Mouse (Mus musculus): ENCODE data around the gene Kif6. TPM values are rescaled to one million over a fixed set of nuclear protein-coding genes. Genes with fewer than 3 reads are reported as not detected.

Gene Kif6
- polyA plus RNA-seq, 1 experiment from 2014 or later = 3.3 TPM

DNA sequence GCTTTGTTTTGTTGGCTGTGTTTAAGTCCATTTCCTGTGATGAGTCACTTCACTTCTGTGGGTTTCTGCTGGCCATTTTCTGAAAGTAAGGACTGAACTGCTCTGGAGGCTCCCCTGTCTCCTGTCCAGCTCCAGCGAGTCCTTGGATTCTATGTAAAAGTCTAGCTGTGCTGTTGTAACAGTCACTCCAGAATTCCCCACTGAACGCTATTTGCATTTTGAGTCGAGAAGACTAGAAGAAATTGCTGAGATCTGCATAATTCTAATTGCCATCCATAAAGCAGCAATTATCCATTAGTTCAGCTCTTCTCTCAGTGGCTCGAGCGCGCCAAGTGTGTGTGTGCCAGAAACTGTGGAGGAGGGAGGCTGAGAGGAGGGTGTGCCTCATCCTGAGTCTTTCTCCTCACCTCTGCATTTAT, 57.0 kb downstream of the Kif6 start:
- no peaks in the 10 kb centered on the region for H3K27me3 ChIP-seq
- peak overlapping the region; percentile 65 for H3K27ac ChIP-seq (replicated peaks)
- 33% methylated on average over 6 of the region's 6 CpGs for WGBS
- peak; percentile 80 for ATAC-seq (ENCODE audit: low read depth)
- no peak overlapping the region for H3K4me2 ChIP-seq
- H3K4me3 ChIP-seq = no peak overlapping the region
- peaks cover 9% of the 10 kb centered on the region for H3K4me1 ChIP-seq (replicated peaks)
- no peaks in the 10 kb centered on the region for H3K36me3 ChIP-seq
- no peaks in the 10 kb centered on the region for H3K9me3 ChIP-seq
- no peak overlapping the region for H3K9ac ChIP-seq

DNA sequence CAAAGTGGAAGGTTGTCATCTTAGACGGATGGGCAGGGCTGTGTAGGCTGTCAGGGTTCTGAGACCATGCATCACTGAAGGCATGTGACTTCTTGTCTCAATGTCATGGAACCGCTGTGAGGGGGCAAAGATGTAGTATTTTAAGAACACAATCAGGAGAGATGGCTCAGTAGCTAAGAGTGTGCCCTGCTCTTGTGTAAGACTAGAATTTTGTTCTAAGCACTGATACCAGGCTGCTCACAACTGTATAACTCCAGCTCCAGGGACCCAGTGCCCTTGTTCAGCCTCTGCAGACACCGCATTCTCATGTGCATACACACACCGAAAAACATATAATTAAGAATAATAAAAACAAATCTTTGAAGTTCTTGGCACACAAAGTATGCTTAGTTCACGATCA, 57.5 kb downstream of the Kif6 start:
- 85% methylated on average over 5 of the region's 5 CpGs for WGBS
- no peaks in the 10 kb centered on the region for H3K9me3 ChIP-seq
- H3K4me2 ChIP-seq = no peak overlapping the region
- peak; percentile 47; the same call in 1 of the 2 replicates for ATAC-seq (ENCODE audit: low read depth)
- H3K27ac ChIP-seq (replicated peaks) = peak overlapping the region; percentile 65
- H3K4me3 ChIP-seq = no peak overlapping the region
- no peaks in the 10 kb centered on the region for H3K27me3 ChIP-seq
- H3K36me3 ChIP-seq = no peaks in the 10 kb centered on the region
- no peak overlapping the region for H3K9ac ChIP-seq
- peaks cover 9% of the 10 kb centered on the region for H3K4me1 ChIP-seq (replicated peaks)

DNA sequence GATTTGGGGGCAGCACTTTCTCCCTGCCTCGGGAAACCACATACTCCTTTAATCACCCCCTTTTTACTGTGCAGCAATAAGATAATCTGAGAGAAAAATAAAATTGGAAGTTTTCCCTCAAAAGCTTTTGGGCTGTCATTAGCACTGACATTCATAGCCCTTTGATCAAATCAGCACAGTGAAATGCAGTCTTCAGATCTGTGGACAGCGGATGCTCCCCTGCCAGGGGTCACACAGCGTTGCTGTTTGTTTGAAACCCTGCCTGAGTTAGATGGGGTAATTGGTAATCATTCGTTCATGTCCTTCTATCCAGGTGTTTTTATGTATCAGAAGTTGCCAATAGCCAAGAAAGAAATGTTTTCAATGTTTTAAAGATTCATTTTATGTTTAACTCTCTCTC, 60.7 kb downstream of the Kif6 start:
- Histone ChIP-seq H3K4me3 (no peak overlapping the region), H3K9ac (no peak overlapping the region), H3K27ac (replicated peaks) (no peak overlapping the region), H3K36me3 (no peaks in the 10 kb centered on the region), H3K9me3 (no peaks in the 10 kb centered on the region), H3K4me1 (replicated peaks) (peaks cover 9% of the 10 kb centered on the region), H3K4me2 (no peak overlapping the region), H3K27me3 (no peaks in the 10 kb centered on the region)
- 80% methylated on average over 4 of the region's 4 CpGs for WGBS
- ATAC-seq (ENCODE audit: low read depth) = no peak

DNA sequence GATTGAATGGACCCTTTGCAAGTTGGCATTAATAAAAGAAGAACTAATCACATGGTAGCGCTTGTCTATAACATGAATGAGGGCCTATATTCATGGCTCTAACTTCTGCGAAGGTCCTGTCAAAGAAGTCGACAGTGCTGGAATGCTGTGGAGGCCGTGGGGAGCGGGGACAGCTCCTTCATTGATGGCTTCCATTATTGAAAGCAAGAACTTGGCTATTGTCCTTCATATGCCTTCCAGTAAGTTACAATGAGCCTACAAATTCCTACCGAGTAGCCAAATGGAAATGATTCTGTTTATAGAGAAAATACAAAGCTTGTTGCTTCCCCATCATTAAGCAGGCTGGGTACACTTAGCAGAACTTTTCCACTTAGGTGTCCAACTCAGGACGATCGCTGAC, 66.5 kb downstream of the Kif6 start:
- Histone ChIP-seq H3K9ac (no peak overlapping the region), H3K27me3 (no peaks in the 10 kb centered on the region), H3K4me2 (no peak overlapping the region), H3K9me3 (peaks cover 4% of the 10 kb centered on the region; the same call in 1 of the 2 replicates), H3K4me1 (replicated peaks) (peaks cover 5% of the 10 kb centered on the region), H3K27ac (replicated peaks) (no peak overlapping the region), H3K4me3 (no peak overlapping the region), H3K36me3 (no peaks in the 10 kb centered on the region)
- 24% methylated on average over 8 of the region's 8 CpGs for WGBS
- no peak for ATAC-seq (ENCODE audit: low read depth)

DNA sequence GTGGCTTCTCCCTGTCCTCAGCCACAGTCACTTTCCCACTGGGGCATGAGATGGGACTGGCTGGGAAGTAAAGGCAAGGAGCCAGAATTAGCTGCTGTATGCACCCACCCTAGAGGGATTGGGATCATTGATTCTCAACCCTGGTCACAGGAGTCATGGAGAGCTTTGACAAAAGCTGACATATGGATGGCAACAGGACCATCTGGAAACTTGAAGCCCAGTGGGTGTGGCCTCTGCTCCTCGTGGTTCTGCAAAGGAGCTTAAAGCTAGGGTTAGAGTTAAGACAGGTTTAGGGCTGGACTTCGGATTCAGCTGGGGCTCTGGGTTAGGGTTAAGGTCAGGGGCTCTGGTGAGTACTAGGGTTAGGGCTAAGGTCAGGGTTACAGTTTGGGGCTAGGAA, 69.2 kb downstream of the Kif6 start:
- no peak for ATAC-seq (ENCODE audit: low read depth)
- Histone ChIP-seq H3K9me3 (peaks cover 4% of the 10 kb centered on the region; the same call in 1 of the 2 replicates), H3K36me3 (no peaks in the 10 kb centered on the region), H3K27ac (replicated peaks) (no peak overlapping the region), H3K9ac (no peak overlapping the region), H3K4me2 (no peak overlapping the region), H3K4me1 (replicated peaks) (peaks cover 5% of the 10 kb centered on the region), H3K27me3 (no peaks in the 10 kb centered on the region), H3K4me3 (no peak overlapping the region)
- 19% methylated on average over 2 of the region's 2 CpGs for WGBS

DNA sequence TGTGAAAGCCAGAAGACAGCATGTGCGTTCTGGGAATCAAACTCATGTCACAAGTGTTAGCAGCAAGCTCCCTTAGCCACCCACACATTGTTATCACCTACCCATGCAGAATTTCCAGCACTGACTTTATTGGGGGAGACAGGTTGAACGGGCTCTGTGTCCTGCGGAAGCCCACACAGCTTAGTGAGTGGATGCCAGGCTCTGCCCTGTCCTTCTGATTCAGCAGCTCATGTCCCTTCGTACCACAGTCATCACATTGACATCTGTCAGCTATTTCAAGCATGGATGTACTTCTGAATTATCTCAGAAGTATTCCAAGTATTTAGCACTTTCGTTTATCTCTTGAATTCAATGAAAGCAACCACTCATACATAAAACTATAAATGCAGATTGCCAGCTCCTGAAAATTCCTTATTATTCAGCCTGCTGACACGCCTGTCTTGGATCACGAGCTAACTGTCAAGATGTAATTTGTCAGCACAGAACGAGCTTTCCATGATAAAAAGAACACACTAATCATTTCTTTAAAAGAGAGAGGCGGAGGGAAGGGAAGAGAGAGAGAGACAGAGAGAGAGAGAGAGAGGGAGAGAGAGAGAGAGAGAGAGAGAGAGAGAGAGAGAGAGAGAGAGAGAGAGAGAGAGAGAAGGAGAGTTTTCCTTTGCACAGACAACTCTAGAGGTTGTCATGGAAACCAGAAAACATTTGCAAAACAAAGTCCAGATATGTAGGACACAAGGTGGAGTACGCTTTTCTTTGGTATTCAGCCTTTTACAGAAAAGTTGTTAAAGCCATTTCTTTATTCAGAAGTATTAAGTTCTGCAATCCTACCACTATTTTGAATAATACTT, 75.9 kb downstream of the Kif6 start:
- no peaks in the 10 kb centered on the region for H3K4me1 ChIP-seq (replicated peaks)
- H3K4me2 ChIP-seq = no peak overlapping the region
- no peak overlapping the region for H3K27ac ChIP-seq (replicated peaks)
- ATAC-seq (ENCODE audit: low read depth) = no peak
- no peaks in the 10 kb centered on the region for H3K27me3 ChIP-seq
- no peaks in the 10 kb centered on the region for H3K36me3 ChIP-seq
- H3K4me3 ChIP-seq = no peak overlapping the region
- no peaks in the 10 kb centered on the region for H3K9me3 ChIP-seq
- no peak overlapping the region for H3K9ac ChIP-seq
- 49% methylated on average over 10 of the region's 10 CpGs for WGBS

DNA sequence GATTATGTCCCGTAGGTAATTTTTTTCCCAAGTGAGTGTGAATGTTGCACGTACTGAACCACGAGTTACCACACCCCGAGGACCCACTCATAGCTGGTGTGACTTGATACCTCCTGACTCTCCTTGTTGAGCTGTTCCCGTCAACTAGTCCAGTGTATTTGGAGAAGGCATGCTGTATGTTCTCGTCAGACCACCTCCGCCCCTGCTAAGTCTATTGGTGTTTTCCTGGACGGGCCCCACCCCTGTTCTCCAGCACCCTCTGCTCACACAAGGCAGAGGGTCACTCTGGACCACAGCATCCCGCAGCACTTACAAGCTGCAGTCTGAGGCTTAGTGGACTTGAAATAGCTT, 76.5 kb downstream of the Kif6 start:
- Histone ChIP-seq H3K36me3 (no peaks in the 10 kb centered on the region), H3K9ac (no peak overlapping the region), H3K4me3 (no peak overlapping the region), H3K4me1 (replicated peaks) (no peaks in the 10 kb centered on the region), H3K9me3 (no peaks in the 10 kb centered on the region), H3K4me2 (no peak overlapping the region), H3K27ac (replicated peaks) (no peak overlapping the region), H3K27me3 (no peaks in the 10 kb centered on the region)
- 81% methylated on average over 9 of the region's 9 CpGs for WGBS
- no peak for ATAC-seq (ENCODE audit: low read depth)

DNA sequence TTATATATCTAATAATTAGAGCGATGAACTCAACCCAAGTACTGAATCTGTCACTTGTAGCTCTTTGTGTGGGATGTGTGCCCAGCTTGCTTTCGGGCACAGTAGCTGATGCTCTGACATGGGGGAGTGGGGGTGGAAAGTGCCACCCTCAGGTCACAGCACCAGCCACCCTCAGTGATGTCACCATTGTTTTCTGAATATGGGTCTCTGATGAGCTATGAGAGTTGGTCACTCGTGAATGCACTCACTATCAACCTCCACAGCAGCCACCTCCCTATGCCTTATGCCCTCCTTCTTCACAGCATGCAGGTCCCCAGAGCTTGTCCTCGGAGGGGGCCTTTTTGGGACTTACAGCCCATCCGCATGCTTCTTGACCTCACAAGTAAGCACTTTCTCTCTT, 78.3 kb downstream of the Kif6 start:
- Histone ChIP-seq H3K27me3 (no peaks in the 10 kb centered on the region), H3K27ac (replicated peaks) (no peak overlapping the region), H3K4me1 (replicated peaks) (no peaks in the 10 kb centered on the region), H3K36me3 (no peaks in the 10 kb centered on the region), H3K9ac (no peak overlapping the region), H3K9me3 (no peaks in the 10 kb centered on the region), H3K4me2 (no peak overlapping the region), H3K4me3 (no peak overlapping the region)
- no peak for ATAC-seq (ENCODE audit: low read depth)
- 76% methylated on average over 5 of the region's 5 CpGs for WGBS

DNA sequence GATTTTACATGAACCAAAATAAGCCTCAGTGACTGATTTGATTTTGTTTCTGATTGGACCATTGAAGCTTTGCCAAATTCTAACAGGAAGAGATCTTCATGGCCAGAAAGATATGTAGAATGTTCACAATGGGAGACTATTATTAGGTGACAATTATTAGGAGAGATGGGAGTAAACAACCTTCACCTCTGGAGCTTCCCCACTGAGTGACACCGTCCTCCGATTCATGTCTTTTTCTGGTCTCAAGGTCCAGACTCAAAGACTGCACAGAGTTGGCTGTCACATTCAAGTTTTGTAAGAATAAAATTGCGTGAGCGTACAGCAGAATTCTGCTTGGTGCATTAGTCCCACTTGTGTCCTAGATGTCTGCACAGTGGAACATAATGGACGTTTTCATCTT, 82.3 kb downstream of the Kif6 start:
- H3K4me1 ChIP-seq (replicated peaks) = no peaks in the 10 kb centered on the region
- H3K9ac ChIP-seq = no peak overlapping the region
- no peak overlapping the region for H3K27ac ChIP-seq (replicated peaks)
- no peak overlapping the region for H3K4me3 ChIP-seq
- no peak for ATAC-seq (ENCODE audit: low read depth)
- no peaks in the 10 kb centered on the region for H3K9me3 ChIP-seq
- 85% methylated on average over 5 of the region's 5 CpGs for WGBS
- no peak overlapping the region for H3K4me2 ChIP-seq
- no peaks in the 10 kb centered on the region for H3K36me3 ChIP-seq
- no peaks in the 10 kb centered on the region for H3K27me3 ChIP-seq

DNA sequence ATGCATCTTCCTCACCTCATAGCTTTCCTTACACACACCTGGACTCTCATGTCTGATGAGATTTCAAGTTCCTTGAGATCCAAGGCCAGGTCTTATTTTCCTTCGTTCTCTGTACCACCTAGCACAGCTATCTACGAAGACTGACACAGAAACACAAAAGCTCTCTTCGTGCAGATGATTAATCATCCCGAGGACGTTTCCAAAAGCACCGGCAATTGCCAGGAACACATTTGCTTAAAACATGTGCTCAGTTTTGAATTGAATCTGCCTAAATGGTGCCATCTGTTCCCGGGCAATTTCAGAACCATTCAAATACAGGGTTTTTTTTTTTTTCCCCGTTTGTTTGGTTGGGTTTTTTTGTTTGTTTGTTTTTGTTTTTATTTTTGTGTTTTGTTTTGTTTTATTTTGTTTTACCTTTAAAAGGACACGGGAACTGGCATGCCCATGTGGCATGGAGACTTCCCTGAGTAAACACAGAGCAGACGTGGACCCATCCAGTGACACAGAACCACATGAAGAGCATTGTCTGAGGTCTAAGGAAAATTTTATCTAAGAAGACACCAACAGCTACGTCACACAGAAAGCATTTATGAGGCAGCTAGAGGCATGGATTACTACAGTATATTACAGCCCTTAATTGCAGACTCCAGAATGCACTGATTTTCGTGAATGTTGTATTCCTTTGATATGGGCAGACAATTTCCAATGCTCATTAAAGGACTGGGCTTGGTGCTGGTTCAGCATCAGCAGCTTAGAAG, 88.7 kb downstream of the Kif6 start:
- Histone ChIP-seq H3K9me3 (no peaks in the 10 kb centered on the region), H3K27me3 (no peaks in the 10 kb centered on the region), H3K4me1 (replicated peaks) (peaks cover 15% of the 10 kb centered on the region), H3K36me3 (no peaks in the 10 kb centered on the region), H3K4me3 (no peak overlapping the region), H3K27ac (replicated peaks) (no peak overlapping the region), H3K9ac (no peak overlapping the region), H3K4me2 (no peak overlapping the region)
- ATAC-seq (ENCODE audit: low read depth) = no peak
- 42% methylated on average over 12 of the region's 12 CpGs for WGBS

DNA sequence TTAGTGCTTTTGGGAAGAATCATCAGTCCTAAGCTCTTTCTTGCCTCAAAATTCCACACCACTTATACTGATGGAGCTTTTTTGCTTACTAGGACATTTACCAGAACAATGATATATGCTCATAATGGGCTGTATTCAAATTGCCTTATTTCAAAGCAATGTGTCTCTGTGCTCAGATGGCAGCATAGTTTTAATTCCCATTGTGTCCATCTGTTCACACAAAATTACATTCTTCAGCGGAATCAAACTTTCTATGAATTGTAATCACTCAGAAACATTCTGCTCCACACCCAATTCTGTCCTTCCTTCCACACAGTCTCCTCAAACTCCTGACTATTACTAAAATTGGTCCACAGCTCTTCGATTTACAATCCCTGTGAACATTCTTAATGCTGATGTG, 94.3 kb downstream of the Kif6 start:
- Histone ChIP-seq H3K4me1 (replicated peaks) (peaks cover 2% of the 10 kb centered on the region; the same call in 1 of the 2 replicates), H3K4me3 (no peak overlapping the region), H3K27ac (replicated peaks) (no peak overlapping the region), H3K9me3 (no peaks in the 10 kb centered on the region), H3K36me3 (no peaks in the 10 kb centered on the region), H3K4me2 (no peak overlapping the region), H3K9ac (no peak overlapping the region), H3K27me3 (no peaks in the 10 kb centered on the region)
- ATAC-seq (ENCODE audit: low read depth) = no peak
- 81% methylated on average over 2 of the region's 2 CpGs for WGBS

DNA sequence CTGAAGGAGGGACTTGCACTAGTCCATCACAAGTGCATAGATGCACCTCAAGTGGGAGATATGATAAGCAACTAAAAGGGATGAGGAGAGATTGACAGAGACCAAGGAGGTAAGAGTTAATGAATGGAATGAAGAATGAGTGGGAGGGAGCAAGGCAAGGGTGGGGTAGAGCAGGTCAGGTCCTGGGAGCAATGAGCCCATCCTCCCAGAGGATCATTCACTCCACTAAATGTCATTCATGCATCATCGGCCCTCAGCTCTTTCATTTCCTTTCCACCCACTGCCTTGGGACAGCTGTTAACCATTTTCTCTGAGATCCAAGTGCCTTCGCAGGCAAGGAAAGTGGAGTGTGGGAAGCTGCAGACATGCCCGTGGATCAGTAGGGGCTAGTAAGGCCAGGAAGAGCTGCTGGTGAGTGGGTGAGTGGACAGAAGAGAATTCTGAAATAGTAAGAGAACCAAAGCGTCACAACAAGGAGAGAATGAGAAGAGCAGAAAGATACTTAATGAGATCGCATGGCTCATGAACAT, 95.2 kb downstream of the Kif6 start:
- Histone ChIP-seq H3K9ac (no peak overlapping the region), H3K4me3 (no peak overlapping the region), H3K4me2 (no peak overlapping the region), H3K4me1 (replicated peaks) (no peaks in the 10 kb centered on the region), H3K36me3 (no peaks in the 10 kb centered on the region), H3K9me3 (no peaks in the 10 kb centered on the region), H3K27ac (replicated peaks) (no peak overlapping the region), H3K27me3 (no peaks in the 10 kb centered on the region)
- ATAC-seq (ENCODE audit: low read depth) = no peak
- WGBS = 82% methylated on average over 5 of the region's 5 CpGs
